Mouse (Mus musculus): ENCODE measurements around the gene Naif1. TPM values are rescaled to one million over a fixed set of nuclear protein-coding genes. Genes with fewer than 3 reads are reported as not detected.

Naif1 gene
- polyA plus RNA-seq (2014; fragmentation: Illumina TruSeq; extraction: RNeasy Lipid Tissue Mini Kit (QIAGEN cat#74804); ENCODE audit: low read depth, low replicate concordance) = 8.7 TPM

DNA sequence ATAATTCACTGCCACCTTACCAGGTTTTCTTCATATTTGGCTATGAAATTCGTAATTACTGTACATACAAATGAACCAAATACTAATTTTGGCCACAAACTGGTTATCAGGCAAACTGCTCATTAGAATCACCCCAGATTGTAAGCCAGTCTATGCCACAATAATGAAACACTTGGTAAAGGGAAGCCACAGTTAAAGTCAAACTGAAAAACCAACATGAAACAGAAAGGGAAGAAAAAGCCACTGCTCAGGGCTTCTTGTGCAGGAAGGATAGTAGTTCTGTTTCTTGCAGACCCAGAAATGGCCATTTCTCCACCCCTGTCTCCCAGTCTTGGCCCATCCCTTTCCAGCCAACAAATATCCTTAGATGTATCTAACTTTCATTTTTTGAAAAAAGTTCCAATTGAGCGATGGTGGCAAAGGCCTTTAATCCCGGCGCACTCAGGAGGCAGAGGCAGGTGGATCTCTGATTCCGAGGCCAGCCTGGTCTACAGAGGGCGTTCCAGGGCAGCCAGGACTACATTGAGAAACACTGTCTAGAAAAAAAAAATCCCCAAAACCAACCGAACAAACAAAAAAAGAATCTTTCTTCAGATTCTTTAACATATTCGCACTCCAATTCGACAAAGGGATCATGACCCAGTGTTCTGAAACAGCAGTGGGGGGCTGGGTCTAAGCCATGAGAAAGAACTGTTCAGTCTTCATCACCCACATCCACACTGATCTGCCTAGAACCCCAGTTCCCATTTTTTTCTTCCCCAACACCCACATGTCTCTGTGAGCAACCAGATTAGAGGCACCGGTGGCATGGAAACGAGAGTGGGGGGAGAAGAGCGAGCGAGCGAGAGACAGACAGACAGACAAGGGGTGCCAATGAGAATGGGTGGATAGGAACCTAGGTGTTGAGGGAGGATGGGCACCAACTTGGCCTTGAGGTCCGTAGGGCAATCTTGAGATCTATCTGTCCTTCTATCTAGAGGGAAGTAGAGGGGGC lies at the start of gene Naif1:
Naif1 (plus strand) TSS at position 697 of the 994 bp plus-strand sequence.

GRCm38 (mm10) chr2:32450881-32451844 lies 906 bp downstream of the Naif1 start, which contains the start of gene Slc25a25:
TSS of gene Slc25a25 (minus strand) at chr2:32451445.

Other genes with a start within 250 kb of the Naif1 start
- gene Pomt1, start 213.9 kb upstream of the Naif1 start, polyA plus RNA-seq (2014; fragmentation: Illumina TruSeq; extraction: RNeasy Lipid Tissue Mini Kit (QIAGEN cat#74804); ENCODE audit: low read depth, low replicate concordance) = 61.5 TPM
- gene Uck1, start 190.3 kb upstream of the Naif1 start, polyA plus RNA-seq (2014; fragmentation: Illumina TruSeq; extraction: RNeasy Lipid Tissue Mini Kit (QIAGEN cat#74804); ENCODE audit: low read depth, low replicate concordance) = 2.6 TPM
- 19.5 TPM for gene Golga2, start 163.1 kb upstream of the Naif1 start, polyA plus RNA-seq (2014; fragmentation: Illumina TruSeq; extraction: RNeasy Lipid Tissue Mini Kit (QIAGEN cat#74804); ENCODE audit: low read depth, low replicate concordance)
- gene Swi5, start 162.4 kb upstream of the Naif1 start, polyA plus RNA-seq (2014; fragmentation: Illumina TruSeq; extraction: RNeasy Lipid Tissue Mini Kit (QIAGEN cat#74804); ENCODE audit: low read depth, low replicate concordance) = 488 TPM
- gene Ciz1, start 98.1 kb upstream of the Naif1 start, polyA plus RNA-seq (2014; fragmentation: Illumina TruSeq; extraction: RNeasy Lipid Tissue Mini Kit (QIAGEN cat#74804); ENCODE audit: low read depth, low replicate concordance) = 10.9 TPM
- 1.6 TPM for gene Dnm1, start 97.1 kb upstream of the Naif1 start, polyA plus RNA-seq (2014; fragmentation: Illumina TruSeq; extraction: RNeasy Lipid Tissue Mini Kit (QIAGEN cat#74804); ENCODE audit: low read depth, low replicate concordance)
- gene 1110008P14Rik, start 68.5 kb upstream of the Naif1 start, polyA plus RNA-seq (2014; fragmentation: Illumina TruSeq; extraction: RNeasy Lipid Tissue Mini Kit (QIAGEN cat#74804); ENCODE audit: low read depth, low replicate concordance) = 1.8 TPM
- gene Lcn2, start 62.2 kb upstream of the Naif1 start, polyA plus RNA-seq (2014; fragmentation: Illumina TruSeq; extraction: RNeasy Lipid Tissue Mini Kit (QIAGEN cat#74804); ENCODE audit: low read depth, low replicate concordance) = 142 TPM
- 0.81 TPM for gene Ptges2, start 54.6 kb upstream of the Naif1 start, polyA plus RNA-seq (2014; fragmentation: Illumina TruSeq; extraction: RNeasy Lipid Tissue Mini Kit (QIAGEN cat#74804); ENCODE audit: low read depth, low replicate concordance)
- 7.1 TPM for gene Slc25a25, start 988 bp downstream of the Naif1 start, polyA plus RNA-seq (2014; fragmentation: Illumina TruSeq; extraction: RNeasy Lipid Tissue Mini Kit (QIAGEN cat#74804); ENCODE audit: low read depth, low replicate concordance)
- gene Fam102a, start 84.9 kb downstream of the Naif1 start, polyA plus RNA-seq (2014; fragmentation: Illumina TruSeq; extraction: RNeasy Lipid Tissue Mini Kit (QIAGEN cat#74804); ENCODE audit: low read depth, low replicate concordance) = 6.6 TPM
- 4.2 TPM for gene Dpm2, start 120.4 kb downstream of the Naif1 start, polyA plus RNA-seq (2014; fragmentation: Illumina TruSeq; extraction: RNeasy Lipid Tissue Mini Kit (QIAGEN cat#74804); ENCODE audit: low read depth, low replicate concordance)
- 0.97 TPM for gene Pip5kl1, start 124.3 kb downstream of the Naif1 start, polyA plus RNA-seq (2014; fragmentation: Illumina TruSeq; extraction: RNeasy Lipid Tissue Mini Kit (QIAGEN cat#74804); ENCODE audit: low read depth, low replicate concordance)
- gene 9430097D07Rik, start 125.2 kb downstream of the Naif1 start, polyA plus RNA-seq (2014; fragmentation: Illumina TruSeq; extraction: RNeasy Lipid Tissue Mini Kit (QIAGEN cat#74804); ENCODE audit: low read depth, low replicate concordance) = 1.1 TPM
- 0.25 TPM for gene St6galnac4, start 136.6 kb downstream of the Naif1 start, polyA plus RNA-seq (2014; fragmentation: Illumina TruSeq; extraction: RNeasy Lipid Tissue Mini Kit (QIAGEN cat#74804); ENCODE audit: low read depth, low replicate concordance)
- 2.9 TPM for gene St6galnac6, start 149.3 kb downstream of the Naif1 start, polyA plus RNA-seq (2014; fragmentation: Illumina TruSeq; extraction: RNeasy Lipid Tissue Mini Kit (QIAGEN cat#74804); ENCODE audit: low read depth, low replicate concordance)
- gene Ak1, start 171.3 kb downstream of the Naif1 start, polyA plus RNA-seq (2014; fragmentation: Illumina TruSeq; extraction: RNeasy Lipid Tissue Mini Kit (QIAGEN cat#74804); ENCODE audit: low read depth, low replicate concordance) = 16.6 TPM
- 0.27 TPM for gene Eng, start 196.1 kb downstream of the Naif1 start, polyA plus RNA-seq (2014; fragmentation: Illumina TruSeq; extraction: RNeasy Lipid Tissue Mini Kit (QIAGEN cat#74804); ENCODE audit: low read depth, low replicate concordance)